Mouse (Mus musculus): Measurements from ENCODE around the gene Ambn. TPM values are rescaled to one million over a fixed set of nuclear protein-coding genes. Genes with fewer than 3 reads are reported as not detected.

The Ambn gene
- total and polyA plus RNA-seq, 3 experiments = not detected

- in situ Hi-C loops (cut with MboI; ENCODE audit: low pct_ligation_motif_present, low pct_unique_long_range_greater_than_20kb, low sequenced_read_pairs) (no loop called here), dilution Hi-C loops (cut with MboI; ENCODE audit: extremely low pct_ligation_motif_present, extremely low pct_unique_long_range_greater_than_20kb, low sequenced_read_pairs) (no loop called here)
- no peak overlapping the region for H3K9ac ChIP-seq (ENCODE audit: insufficient read depth, low read depth)
- H3K4me1 ChIP-seq (ENCODE audit: control insufficient read depth in 1 of 2, insufficient read depth in 2 of 2) = peaks cover 0 to 7% of the 10 kb centered on the region in 2 experiments; a peak in 2 of 4 replicates
- no peaks in the 10 kb centered on the region for H3K36me3 ChIP-seq (replicated peaks in 1 of 2; ENCODE audit: control insufficient read depth in 1 of 2, insufficient read depth in 1 of 2, low read length in 1 of 2)
- no peaks in the 10 kb centered on the region for H3K79me2 ChIP-seq (replicated peaks; ENCODE audit: control insufficient read depth, extremely low read depth, insufficient read depth, poor library complexity, severe bottlenecking)
- H3K27me3 ChIP-seq (replicated peaks) = no peaks in the 10 kb centered on the region
- TF ChIP-seq MAZ (IDR thresholded peaks at IDR 0.05; ENCODE audit: low read depth, low read length) (no peak), ZC3H11A (IDR thresholded peaks at IDR 0.05; ENCODE audit: low read depth, low read length) (no peak), JUND (conservative IDR thresholded peaks at IDR 0.05; ENCODE audit: low read depth, low read length) (no peak), POLR2AphosphoS2 (IDR thresholded peaks at IDR 0.05; ENCODE audit: low read depth, low read length) (no peak), ZKSCAN1 (IDR thresholded peaks at IDR 0.05; ENCODE audit: borderline replicate concordance, low read depth, low read length) (no peak), ETS1 (conservative IDR thresholded peaks at IDR 0.05; ENCODE audit: low read depth, low read length) (no peak), GABPA (IDR thresholded peaks at IDR 0.05; ENCODE audit: insufficient replicate concordance, low read depth, low read length) (no peak), SMC3 (IDR thresholded peaks at IDR 0.05; ENCODE audit: low read depth, low read length) (no peak), BHLHE40 (IDR thresholded peaks at IDR 0.05; ENCODE audit: low read depth, low read length) (no peak), POLR2A (IDR thresholded peaks at IDR 0.05; ENCODE audit: low read depth, low read length) (no peak), USF1 (IDR thresholded peaks at IDR 0.05; ENCODE audit: low read depth, low read length) (no peak), ELF1 (IDR thresholded peaks at IDR 0.05; ENCODE audit: low read depth, low read length) (no peak), KAT2A (IDR thresholded peaks at IDR 0.05; ENCODE audit: insufficient replicate concordance, low read length) (no peak), PAX5 (IDR thresholded peaks at IDR 0.05; ENCODE audit: low read length) (no peak), MYC (IDR thresholded peaks at IDR 0.05; ENCODE audit: low read depth, low read length) (no peak), NELFE (IDR thresholded peaks at IDR 0.05; ENCODE audit: low read depth, low read length) (no peak), RAD21 (IDR thresholded peaks at IDR 0.05; ENCODE audit: low read depth, low read length) (no peak), MXI1 (IDR thresholded peaks at IDR 0.05; ENCODE audit: low read depth, low read length) (no peak), TCF12 (IDR thresholded peaks at IDR 0.05; ENCODE audit: low read depth, low read length) (no peak), UBTF (IDR thresholded peaks at IDR 0.05; ENCODE audit: low read depth, low read length) (no peak)
- no peak overlapping the region for H3K27ac ChIP-seq (ENCODE audit: insufficient read depth, low read depth)
- H3K9me3 ChIP-seq (replicated peaks; ENCODE audit: low read length) = no peaks in the 10 kb centered on the region
- H3K4me2 ChIP-seq (ENCODE audit: insufficient read depth, low read depth, poor library complexity, severe bottlenecking) = no peak overlapping the region
- no peak for DNase-seq (ENCODE audit: extremely low read depth)
- no peak overlapping the region for H3K4me3 ChIP-seq (replicated peaks in 1 of 3; ENCODE audit: low read depth in 2 of 3, low read length in 2 of 3, poor library complexity in 1 of 3)
These were observed 29.0 kb upstream of the Ambn start for GRCm38 (mm10) chr5:88426753-88427152.

- no peaks in the 10 kb centered on the region for H3K27me3 ChIP-seq (replicated peaks)
- dilution Hi-C loops (cut with MboI; ENCODE audit: extremely low pct_ligation_motif_present, extremely low pct_unique_long_range_greater_than_20kb, low sequenced_read_pairs) (no loop called here), in situ Hi-C loops (cut with MboI; ENCODE audit: low pct_ligation_motif_present, low pct_unique_long_range_greater_than_20kb, low sequenced_read_pairs) (no loop called here)
- TF ChIP-seq MYC (IDR thresholded peaks at IDR 0.05; ENCODE audit: low read depth, low read length) = no peak
- TF ChIP-seq E2F4 (IDR thresholded peaks at IDR 0.05; ENCODE audit: insufficient replicate concordance, low read depth, low read length) = no peak
- TF ChIP-seq RCOR1 (conservative IDR thresholded peaks at IDR 0.05; ENCODE audit: low read depth, low read length) = no peak
- TF ChIP-seq JUN (IDR thresholded peaks at IDR 0.05; ENCODE audit: insufficient read depth, low read depth, low read length) = no peak
- TF ChIP-seq NRF1 (IDR thresholded peaks at IDR 0.05; ENCODE audit: low read depth, low read length) = no peak
- TF ChIP-seq SMC3 (IDR thresholded peaks at IDR 0.05; ENCODE audit: low read depth, low read length) = no peak
- no peak for TF ChIP-seq MXI1 (IDR thresholded peaks at IDR 0.05; ENCODE audit: low read depth, low read length)
- TF ChIP-seq ETS1 (conservative IDR thresholded peaks at IDR 0.05; ENCODE audit: low read depth, low read length) = no peak; the same call in 1 of the 2 replicates
- TF ChIP-seq CTCF (conservative IDR thresholded peaks at IDR 0.05 in 1 of 2, IDR thresholded peaks at IDR 0.05 in 1 of 2; ENCODE audit: low read depth in 2 of 2, low read length in 2 of 2) = no peak
- TF ChIP-seq CHD2 (IDR thresholded peaks at IDR 0.05; ENCODE audit: low read length) = no peak
- TF ChIP-seq ZC3H11A (IDR thresholded peaks at IDR 0.05; ENCODE audit: low read depth, low read length) = no peak
- no peak for TF ChIP-seq GABPA (IDR thresholded peaks at IDR 0.05; ENCODE audit: insufficient replicate concordance, low read depth, low read length)
- no peak for TF ChIP-seq POLR2A (IDR thresholded peaks at IDR 0.05; ENCODE audit: low read depth, low read length)
- TF ChIP-seq HCFC1 (IDR thresholded peaks at IDR 0.05; ENCODE audit: low read depth, low read length) = no peak
- no peak for TF ChIP-seq JUND (conservative IDR thresholded peaks at IDR 0.05; ENCODE audit: low read depth, low read length)
- no peak for TF ChIP-seq UBTF (IDR thresholded peaks at IDR 0.05; ENCODE audit: low read depth, low read length)
- no peak for TF ChIP-seq KAT2A (IDR thresholded peaks at IDR 0.05; ENCODE audit: insufficient replicate concordance, low read length)
- TF ChIP-seq PAX5 (IDR thresholded peaks at IDR 0.05; ENCODE audit: low read length) = no peak
- TF ChIP-seq IRF4 (IDR thresholded peaks at IDR 0.05; ENCODE audit: low read depth, low read length) = peak; percentile 60; the same call in 1 of the 2 replicates
- peak; percentile 76 for TF ChIP-seq EP300 (IDR thresholded peaks at IDR 0.05; ENCODE audit: low read length)
- no peak for TF ChIP-seq CHD1 (IDR thresholded peaks at IDR 0.05; ENCODE audit: low read depth, low read length)
- TF ChIP-seq TCF12 (IDR thresholded peaks at IDR 0.05; ENCODE audit: low read depth, low read length) = peak; percentile 81
- TF ChIP-seq BHLHE40 (IDR thresholded peaks at IDR 0.05; ENCODE audit: low read depth, low read length) = peak; percentile 20; the same call in 1 of the 2 replicates
- no peak for TF ChIP-seq ZMIZ1 (IDR thresholded peaks at IDR 0.05; ENCODE audit: low read depth, low read length)
These were observed 11.7 kb downstream of the Ambn start for GRCm38 (mm10) chr5:88467471-88467870.

More at GRCm38 (mm10) chr5:88467471-88467870, 11.7 kb downstream of the Ambn start:
- Histone ChIP-seq H3K9me3 (replicated peaks; ENCODE audit: low read length) (no peaks in the 10 kb centered on the region), H3K9ac (ENCODE audit: insufficient read depth, low read depth) (peak overlapping the region; percentile 66), H3K4me1 (ENCODE audit: control insufficient read depth in 1 of 2, insufficient read depth in 2 of 2) (peaks cover 11 to 34% of the 10 kb centered on the region in 2 experiments), H3K79me2 (replicated peaks; ENCODE audit: control insufficient read depth, extremely low read depth, insufficient read depth, poor library complexity, severe bottlenecking) (no peaks in the 10 kb centered on the region), H3K36me3 (replicated peaks in 1 of 2; ENCODE audit: control insufficient read depth in 1 of 2, insufficient read depth in 1 of 2, low read length in 1 of 2) (no peaks in the 10 kb centered on the region), H3K27ac (ENCODE audit: insufficient read depth, low read depth) (peak overlapping the region; percentile 49; the same call in 1 of the 2 replicates), H3K4me2 (ENCODE audit: insufficient read depth, low read depth, poor library complexity, severe bottlenecking) (peak overlapping the region; percentile 42), H3K4me3 (replicated peaks in 1 of 3; ENCODE audit: low read depth in 2 of 3, low read length in 2 of 3, poor library complexity in 1 of 3) (peak overlapping the region in 1 of 3 experiments; percentile 7)
- DNase-seq (ENCODE audit: extremely low read depth) = no peak

Data from CH12.LX (cell line).